ENCODE assay signal across 19 mouse cellular contexts in genomic region chr1:120293803-120294202, GRCm38 (mm10). TPM values are rescaled to one million over a fixed set of nuclear protein-coding genes. Genes with fewer than 3 reads are reported as not detected.
DNase-seq lines count a peak whose midpoint lies in the region; ATAC-seq lines count a peak whose summit lies in the region.
"Had no signal": no experiment of that assay in that cellular context is flagged by ENCODE, and none has a peak within 500 bp of the region (broad histone marks: within the 10 kb centered on the region; RNA-seq: fewer than 3 reads in every experiment).

No protein-coding gene starts in this region.

- H3K36me3 ChIP-seq in forebrain, embryonic 13.5 days (ENCODE audit: poor library complexity, severe bottlenecking): no peaks in the 10 kb centered on the region
- H3K36me3 ChIP-seq: limb, embryonic 13.5 days; liver, embryonic 15.5 days; midbrain, embryonic 10.5 days had no signal

- H3K4me2 ChIP-seq in forebrain, embryonic 13.5 days: no peak overlapping the region
- H3K4me2 ChIP-seq: limb, embryonic 13.5 days; liver, embryonic 15.5 days had no signal

- intact Hi-C loops in left cerebral cortex, postnatal 10 days (cut with DNase I): no loop called here

- no peak overlapping the region for H3K9ac ChIP-seq in forebrain, embryonic 13.5 days
- H3K9ac ChIP-seq: limb, embryonic 13.5 days; liver, embryonic 15.5 days had no signal

- peak; percentile 3 for DNase-seq in lung, postnatal 10 days
- no peak for DNase-seq in lung, postnatal 14 days
- DNase-seq in CD4-positive helper T cell, adult 2 months (ENCODE audit: low read depth, low spot score): peak; percentile 11
- DNase-seq in left cerebral cortex, postnatal 10 days (ENCODE audit: extremely low spot score in 1 of 2, low spot score in 2 of 2): no peak
- no peak for DNase-seq in frontal cortex, adult 2 months (ENCODE audit: extremely low spot score in 1 of 2, low spot score in 1 of 2)
- DNase-seq: adrenal gland, postnatal 25 days; cerebellum, adult 9-10 months; gastrocnemius, postnatal 14 days; heart, postnatal 10 days; kidney, adult 2 months had no signal

- ATAC-seq in granulocyte monocyte progenitor cell, adult 5-6 weeks (replicated peaks; ENCODE audit: poor library complexity, severe bottlenecking): peak; percentile 93
- peak; percentile 53; the same call in 1 of the 2 replicates for ATAC-seq in monocyte, adult 5-6 weeks (replicated peaks; ENCODE audit: insufficient number of reproducible peaks, low FRiP score, low TSS enrichment, poor library complexity, severe bottlenecking)
- ATAC-seq in forebrain, embryonic 13.5 days: no peak
- ATAC-seq: hindbrain, postnatal 0 days had no signal

- H3K9me3 ChIP-seq in forebrain, embryonic 13.5 days (replicated peaks): no peaks in the 10 kb centered on the region; the same call in 1 of the 2 replicates
- H3K9me3 ChIP-seq: liver, embryonic 15.5 days; midbrain, embryonic 10.5 days had no signal

- no peaks in the 10 kb centered on the region for H3K4me1 ChIP-seq in forebrain, embryonic 13.5 days
- H3K4me1 ChIP-seq: limb, embryonic 13.5 days; liver, embryonic 15.5 days; midbrain, embryonic 10.5 days had no signal

- 53% methylated on average over 1 of the region's 1 CpGs for whole genome bisulfite sequencing in forebrain, embryonic 13.5 days

- H3K4me3 ChIP-seq in forebrain, embryonic 13.5 days: no peak overlapping the region
- H3K4me3 ChIP-seq: limb, embryonic 13.5 days; liver, embryonic 15.5 days; midbrain, embryonic 10.5 days; myocyte had no signal

- no peak overlapping the region for H3K27ac ChIP-seq in forebrain, embryonic 13.5 days
- H3K27ac ChIP-seq: hindbrain, postnatal 0 days; limb, embryonic 13.5 days; liver, embryonic 15.5 days; midbrain, embryonic 10.5 days had no signal

- H3K27me3 ChIP-seq in forebrain, embryonic 13.5 days: no peaks in the 10 kb centered on the region
- H3K27me3 ChIP-seq: limb, embryonic 13.5 days had no signal

RNA-seq across cellular contexts. Expression of gene Steap3, which starts 21.3 kb away (rescaled TPM):
- 19.1 and 26.6 TPM in 2 replicates for total RNA-seq in granulocyte monocyte progenitor cell, adult 5-6 weeks (2014; fragmentation: Nextera tagmentation)
- 4.8 and 6.2 TPM in 2 replicates for total RNA-seq in granulocyte monocyte progenitor cell, adult 5-6 weeks (2017)
- total RNA-seq in monocyte, adult 5-6 weeks (2017): 1.0 to 5.1 TPM (median 3.0 TPM) in 3 replicates
- total RNA-seq in left cerebral cortex, postnatal 10 days (2021): 1 to 10 TPM; 7.2 to 8.9 TPM
- polyA plus RNA-seq in frontal cortex, adult 2 months (2012; rRNA removed): 11.3 and 14.0 TPM in 2 replicates
- polyA plus RNA-seq in forebrain, embryonic 13.5 days (2015; fragmentation: Nextera tagmentation; extraction: Ambion mirVana): 1.3 TPM in 2 replicates

RNA-seq across cellular contexts. Expression of gene C1ql2, which starts 46.6 kb away (rescaled TPM):
- not detected in 2 replicates for total RNA-seq in granulocyte monocyte progenitor cell, adult 5-6 weeks (2014; fragmentation: Nextera tagmentation)
- total RNA-seq in granulocyte monocyte progenitor cell, adult 5-6 weeks (2017): not detected in 2 replicates
- total RNA-seq in monocyte, adult 5-6 weeks (2017): not detected in 3 replicates
- total RNA-seq in left cerebral cortex, postnatal 10 days (2021): 1 to 10 TPM; 1.5 TPM
- 0.48 and 0.70 TPM in 2 replicates for polyA plus RNA-seq in frontal cortex, adult 2 months (2012; rRNA removed)
- 0.18 and 0.25 TPM in 2 replicates for polyA plus RNA-seq in forebrain, embryonic 13.5 days (2015; fragmentation: Nextera tagmentation; extraction: Ambion mirVana)
- total RNA-seq: adrenal gland, postnatal 25 days; gastrocnemius, postnatal 14 days; heart, postnatal 10 days had no signal
- polyA plus RNA-seq: liver, embryonic 15.5 days; myocyte; stomach, embryonic 14.5 days had no signal

Comparison
In these comparisons a context has a peak if more than half of its experiments do, and no peak if none do; other contexts are left out.
1. DNase-seq: peak in lung, postnatal 10 days (single experiment) and CD4-positive helper T cell, adult 2 months (single experiment); none in lung, postnatal 14 days (single experiment), left cerebral cortex, postnatal 10 days (0 of 2) and frontal cortex, adult 2 months (0 of 2).